Mouse (Mus musculus): ENCODE data around the gene Anks1b.

Anks1b gene

DNA sequence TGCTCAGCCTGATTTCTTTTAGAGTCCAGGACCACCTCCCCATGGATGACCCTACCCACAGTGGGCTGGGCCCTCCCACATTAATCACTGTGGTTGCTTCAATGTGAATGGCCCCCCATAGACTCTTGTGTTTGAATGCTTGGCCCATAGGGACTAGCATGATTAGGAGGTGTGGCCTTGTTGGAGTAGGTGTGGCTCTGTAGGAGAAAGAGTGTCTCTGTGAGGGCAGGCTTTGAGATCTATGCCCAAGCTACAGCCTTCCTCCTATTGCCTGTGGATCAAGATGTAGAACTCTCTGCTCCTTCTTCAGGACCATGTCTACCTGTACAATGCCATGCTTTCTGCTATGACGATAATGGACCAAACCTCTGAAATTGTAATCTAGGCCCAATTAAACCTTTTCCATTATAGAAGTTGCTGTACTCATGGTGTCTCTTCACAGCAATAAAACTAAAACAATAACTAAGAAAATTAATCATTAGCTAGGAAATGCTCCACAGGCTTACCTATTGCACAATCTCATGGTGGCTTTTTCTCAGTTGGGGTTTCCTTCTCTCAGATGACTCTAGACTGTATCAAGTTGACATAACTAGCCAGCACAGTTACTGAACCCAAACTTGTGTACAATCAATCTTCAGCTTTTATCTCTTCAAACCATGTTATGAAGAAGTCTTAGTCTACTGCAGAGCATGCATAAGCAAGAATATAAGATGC lies 73.5 kb downstream of the Anks1b start:
- no peak for DNase-seq (ENCODE audit: low read depth in 1 of 2, low spot score in 2 of 2)

DNA sequence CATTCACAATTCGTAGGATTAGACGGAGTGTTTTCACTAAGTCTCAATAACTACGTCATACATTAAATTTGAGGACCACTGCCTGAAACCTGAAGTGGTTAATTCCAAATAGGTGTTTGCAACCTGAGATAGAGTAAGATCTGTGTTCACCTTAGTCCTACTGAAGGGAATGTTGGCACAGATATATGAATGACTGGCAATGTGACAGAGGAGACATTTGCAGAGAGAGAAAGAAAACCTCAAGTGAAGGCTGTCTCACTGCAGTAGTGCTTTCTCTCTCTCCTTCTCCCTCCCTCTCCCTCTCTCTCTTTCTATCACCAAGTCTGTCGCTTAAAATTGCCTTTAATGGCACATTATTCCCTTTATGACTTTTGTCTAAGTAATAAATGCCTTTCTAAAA lies 101.1 kb downstream of the Anks1b start:
- no peak for DNase-seq (ENCODE audit: low read depth in 1 of 2, low spot score in 2 of 2)

- no peak for DNase-seq (ENCODE audit: low read depth in 1 of 2, low spot score in 2 of 2)
These were observed 102.1 kb downstream of the Anks1b start for GRCm38 (mm10) chr10:89975431-89975841.

- DNase-seq (ENCODE audit: low read depth in 1 of 2, low spot score in 2 of 2) = no peak
These were observed 103.3 kb downstream of the Anks1b start for GRCm38 (mm10) chr10:89976577-89976976.

DNA sequence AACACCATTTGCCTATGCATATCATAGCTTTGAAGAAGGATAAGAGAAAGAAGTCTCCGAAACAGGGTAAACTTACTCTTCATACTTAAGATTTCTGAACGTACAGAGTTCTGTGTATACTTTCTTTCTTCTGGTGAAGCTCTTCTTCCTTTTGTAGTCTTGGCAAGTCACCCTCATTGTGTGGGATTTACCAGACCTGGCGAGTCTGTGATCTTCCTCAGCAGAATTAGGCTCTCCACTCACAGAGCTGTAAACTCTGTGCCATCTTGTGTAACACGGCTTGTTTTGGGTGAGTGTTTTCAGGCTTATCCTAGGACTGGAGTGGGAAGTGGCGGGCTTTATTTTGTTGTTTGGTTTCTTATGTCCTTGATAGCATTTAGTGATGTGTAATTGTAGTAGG lies 120.9 kb downstream of the Anks1b start:
- no peak for DNase-seq (ENCODE audit: low read depth in 1 of 2, low spot score in 2 of 2)

DNA sequence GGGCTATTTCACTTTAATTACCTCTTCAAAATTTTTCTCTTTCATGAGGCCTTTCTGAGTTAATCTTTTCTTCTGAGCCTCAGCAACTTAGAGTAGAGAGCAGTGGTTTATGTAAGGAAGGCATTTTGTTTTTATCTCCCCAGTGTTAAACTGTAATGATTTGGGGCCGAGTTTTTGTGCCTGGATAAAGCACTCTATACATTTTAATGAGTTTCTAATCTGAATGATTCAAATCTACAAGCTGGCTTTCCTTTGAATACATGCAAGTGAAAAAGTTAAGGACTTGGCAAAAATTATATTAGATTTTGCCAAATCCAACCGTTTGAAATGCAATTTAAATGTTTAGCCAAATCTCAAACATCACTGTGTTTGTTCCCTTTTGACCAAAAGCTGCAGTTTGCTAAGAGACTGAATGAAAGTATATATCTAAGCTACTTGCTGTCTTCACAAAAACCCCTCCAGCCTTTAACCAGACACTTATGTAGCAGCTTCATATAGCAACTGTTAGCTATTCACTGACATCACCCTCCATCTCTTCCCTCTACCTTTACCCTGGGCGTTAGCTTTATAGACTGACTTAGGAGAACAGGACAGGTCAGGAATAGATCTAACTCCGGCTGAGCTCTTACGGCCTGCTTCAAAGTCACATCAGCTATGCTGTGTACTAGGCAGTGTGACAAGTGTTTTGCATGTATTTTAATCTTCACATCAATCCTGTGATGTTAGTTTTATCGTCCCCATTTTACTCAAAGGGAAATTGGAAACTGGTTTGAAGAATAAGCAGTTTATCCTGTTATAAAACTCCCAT lies 122.5 kb downstream of the Anks1b start:
- no peak for DNase-seq (ENCODE audit: low read depth in 1 of 2, low spot score in 2 of 2)

GRCm38 (mm10) chr10:90003980-90004729 lies 130.8 kb downstream of the Anks1b start:
- no peak for DNase-seq (ENCODE audit: low read depth in 1 of 2, low spot score in 2 of 2)

DNA sequence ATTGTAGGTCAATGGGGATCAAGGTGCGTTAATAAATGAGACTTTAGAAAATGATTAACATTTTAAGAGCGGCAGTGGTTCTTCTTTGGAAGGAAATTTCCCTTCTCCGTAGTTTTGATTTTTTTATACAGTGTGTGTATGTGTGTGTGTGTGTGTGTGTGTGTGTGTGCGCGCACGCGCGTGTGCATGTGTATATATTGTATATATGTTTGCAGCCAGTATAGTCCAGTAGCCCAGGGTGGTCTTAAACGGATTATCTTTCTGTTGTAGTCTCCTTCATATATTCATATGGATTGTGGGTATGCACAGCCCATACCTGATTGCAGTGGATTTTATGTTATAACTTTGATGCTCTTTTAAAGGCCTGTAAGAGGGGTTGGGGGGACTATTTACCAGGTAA lies 131.6 kb downstream of the Anks1b start:
- no peak for DNase-seq (ENCODE audit: low read depth in 1 of 2, low spot score in 2 of 2)

GRCm38 (mm10) chr10:90033037-90033436 lies 159.7 kb downstream of the Anks1b start:
- DNase-seq (ENCODE audit: low read depth in 1 of 2, low spot score in 2 of 2) = no peak

DNA sequence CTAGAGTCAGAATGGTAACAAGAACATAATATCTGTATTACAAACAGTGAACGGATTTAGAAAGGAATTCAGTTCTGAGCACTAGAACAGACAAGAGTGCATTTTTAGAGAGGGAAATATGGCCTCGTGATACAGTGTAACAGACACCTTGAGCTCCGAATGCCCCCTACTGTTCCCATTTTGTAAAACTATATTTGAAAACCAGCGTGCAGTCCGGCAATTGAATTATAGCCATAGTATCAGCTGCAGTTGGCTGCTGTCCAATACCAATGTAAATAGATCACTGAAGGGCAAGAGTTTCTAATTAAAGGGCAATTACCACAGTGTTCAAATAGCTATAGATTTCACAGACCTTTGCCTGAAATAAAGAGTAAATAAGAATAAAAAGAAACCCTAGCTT lies 170.0 kb downstream of the Anks1b start:
- no peak for DNase-seq (ENCODE audit: low read depth in 1 of 2, low spot score in 2 of 2)

DNA sequence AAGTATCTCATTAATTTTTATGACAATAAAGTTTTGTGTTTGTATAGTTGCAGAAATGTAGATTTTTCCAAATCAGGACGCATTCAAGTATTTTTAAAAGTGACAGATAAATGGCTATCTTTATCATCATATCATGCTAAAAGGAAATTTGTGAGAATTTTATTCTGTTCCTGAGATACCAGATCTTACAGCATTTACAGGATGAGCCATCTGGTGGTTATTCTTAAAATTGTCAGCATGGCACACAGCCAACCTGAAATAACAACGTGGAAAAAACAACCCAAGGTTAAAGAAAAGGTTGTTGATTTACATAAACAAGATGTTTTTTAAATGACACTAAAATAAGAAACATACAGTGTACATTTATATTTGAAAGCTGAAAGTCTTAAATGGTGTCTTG lies 170.5 kb downstream of the Anks1b start:
- no peak for DNase-seq (ENCODE audit: low read depth in 1 of 2, low spot score in 2 of 2)

DNA sequence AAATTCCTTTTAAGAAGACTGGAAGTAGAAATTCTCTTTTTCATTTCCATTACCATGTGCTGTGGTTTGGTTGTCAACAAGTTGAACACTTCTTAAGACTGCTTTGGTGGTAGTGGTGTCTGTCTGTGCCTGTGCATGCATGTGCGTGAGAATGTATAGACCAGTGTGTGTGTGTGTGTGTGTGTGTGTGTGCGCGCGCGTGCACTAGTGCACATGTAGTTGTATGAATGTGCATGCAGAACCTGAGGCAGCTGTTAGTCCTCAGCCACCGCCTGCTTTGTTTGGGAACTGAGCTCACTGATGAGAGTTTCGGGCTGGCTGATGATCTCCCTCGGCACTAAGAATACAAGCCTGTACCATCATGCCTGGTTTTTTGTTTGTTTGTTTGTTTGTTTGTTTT lies 170.9 kb downstream of the Anks1b start:
- no peak for DNase-seq (ENCODE audit: low read depth in 1 of 2, low spot score in 2 of 2)

DNA sequence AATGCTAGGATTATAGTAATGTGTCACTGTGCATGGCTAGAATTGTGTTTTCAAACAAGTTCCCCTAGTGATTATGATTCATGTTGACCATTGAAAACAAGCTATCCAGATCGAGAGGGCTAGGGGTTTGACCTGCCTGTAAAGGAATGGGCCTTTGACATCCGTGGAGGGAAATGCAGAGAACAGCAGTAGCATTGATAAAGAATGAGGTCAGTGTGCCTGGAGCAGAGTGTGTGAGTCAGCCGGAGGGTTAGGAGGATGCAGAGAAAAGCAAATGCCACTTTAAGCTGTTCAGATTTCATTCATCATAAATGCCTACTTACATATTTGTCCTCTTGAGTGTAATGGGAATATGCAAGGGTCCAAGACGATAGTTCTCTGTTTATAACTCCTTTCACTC lies 195.3 kb downstream of the Anks1b start:
- DNase-seq (ENCODE audit: low read depth in 1 of 2, low spot score in 2 of 2) = no peak

DNA sequence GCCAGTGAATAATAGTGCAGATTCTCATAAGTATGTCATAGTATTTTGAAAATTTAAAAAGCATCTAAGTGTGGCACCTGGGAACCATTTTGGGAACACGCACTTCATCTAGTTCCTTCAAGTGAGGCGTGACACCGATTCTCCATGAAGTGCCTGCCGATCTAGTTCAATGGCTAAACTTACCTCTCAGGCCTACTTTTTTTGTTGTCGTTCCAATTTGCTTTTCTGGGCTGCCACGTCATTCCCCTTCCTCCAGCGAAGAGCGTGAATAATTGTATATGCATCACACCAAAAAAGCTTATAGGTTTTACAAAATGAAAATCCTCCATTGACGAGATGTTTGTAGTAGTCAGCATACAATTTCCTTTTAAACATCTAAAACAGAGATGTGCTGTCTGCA lies 204.6 kb downstream of the Anks1b start:
- DNase-seq (ENCODE audit: low read depth in 1 of 2, low spot score in 2 of 2) = no peak

GRCm38 (mm10) chr10:90081151-90081550 lies 207.8 kb downstream of the Anks1b start:
- no peak for DNase-seq (ENCODE audit: low read depth in 1 of 2, low spot score in 2 of 2)

- DNase-seq (ENCODE audit: low read depth in 1 of 2, low spot score in 2 of 2) = no peak
These were observed 208.3 kb downstream of the Anks1b start for GRCm38 (mm10) chr10:90081630-90082029.

GRCm38 (mm10) chr10:90093877-90094276 lies 220.6 kb downstream of the Anks1b start:
- no peak for DNase-seq (ENCODE audit: low read depth in 1 of 2, low spot score in 2 of 2)

GRCm38 (mm10) chr10:90112662-90113061 lies 239.4 kb downstream of the Anks1b start:
- no peak for DNase-seq (ENCODE audit: low read depth in 1 of 2, low spot score in 2 of 2)

GRCm38 (mm10) chr10:90116867-90117266 lies 243.6 kb downstream of the Anks1b start:
- DNase-seq (ENCODE audit: low read depth in 1 of 2, low spot score in 2 of 2) = no peak

GRCm38 (mm10) chr10:90117836-90118235 lies 244.5 kb downstream of the Anks1b start:
- no peak for DNase-seq (ENCODE audit: low read depth in 1 of 2, low spot score in 2 of 2)

GRCm38 (mm10) chr10:90137538-90137937 lies 264.2 kb downstream of the Anks1b start:
- DNase-seq (ENCODE audit: low read depth in 1 of 2, low spot score in 2 of 2) = no peak

DNA sequence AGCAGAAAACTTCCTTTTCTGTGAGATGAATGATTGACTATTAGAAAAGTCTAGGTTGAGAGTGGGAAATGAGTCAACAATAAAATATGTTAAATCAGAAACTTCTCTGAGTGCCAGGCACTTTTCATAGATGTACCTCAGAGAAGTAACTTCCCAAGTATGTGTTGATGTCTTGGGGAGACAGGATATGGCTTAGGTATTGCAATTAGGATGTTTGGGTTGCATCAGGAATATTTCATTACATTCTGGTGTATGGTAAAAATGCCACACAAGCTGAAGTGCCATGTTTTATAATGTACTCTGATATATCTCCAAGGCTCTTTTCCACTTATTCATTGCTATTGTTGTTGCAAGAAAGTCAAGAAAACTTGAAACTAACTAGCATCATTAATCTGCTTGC lies 267.6 kb downstream of the Anks1b start:
- no peak for DNase-seq (ENCODE audit: low read depth in 1 of 2, low spot score in 2 of 2)
